Comparison of ENCODE assay signal across 8 mouse cellular contexts in genomic region chr6:34862381-34862780, GRCm38 (mm10). TPM values are rescaled to one million over a fixed set of nuclear protein-coding genes. Genes with fewer than 3 reads are reported as not detected.
A peak's percentile ranks its signal among the peaks of the same experiment; 100 is the strongest.
DNase-seq lines count a peak whose midpoint lies in the region; ATAC-seq and TF ChIP-seq lines count a peak whose summit lies in the region.

No protein-coding gene starts in this region.

- TF ChIP-seq POLR2A in heart, adult 2 months (IDR thresholded peaks at IDR 0.05; ENCODE audit: insufficient read depth, low read depth, low read length): peak; percentile 20; the same call in 1 of the 2 replicates

- no peaks in the 10 kb centered on the region for H3K36me3 ChIP-seq in heart, adult 2 months (ENCODE audit: control insufficient read depth, insufficient read depth, low read length)
- H3K36me3 ChIP-seq in kidney, embryonic 16.5 days (ENCODE audit: insufficient read depth, low read length): no peaks in the 10 kb centered on the region

- ATAC-seq in common myeloid progenitor, adult 5-6 weeks (replicated peaks; ENCODE audit: low read depth, poor library complexity, severe bottlenecking): peak; percentile 53
- no peak for ATAC-seq in kidney, embryonic 16.5 days (ENCODE audit: low FRiP score, low TSS enrichment)

- intact Hi-C loops in heart, adult 2 months (cut with DNase I): loop anchor here (2.0 to 5.0 kb wide), 2 partner anchors 14 to 80 kb away; partner anchors contain the start of gene Agbl3

- H3K79me2 ChIP-seq in heart, adult 2 months (replicated peaks; ENCODE audit: control insufficient read depth, insufficient read depth, low read length): no peaks in the 10 kb centered on the region

- TF ChIP-seq CTCF in heart, adult 2 months (IDR thresholded peaks at IDR 0.05): no peak

- H3K4me2 ChIP-seq in kidney, embryonic 16.5 days (replicated peaks; ENCODE audit: low read depth, low read length): peak overlapping the region; percentile 45; the same call in 1 of the 2 replicates

- DNase-seq in heart, adult 2 months: peak; percentile 60 to 62
- no peak for DNase-seq in heart, postnatal 4 days
- peak; percentile 42 to 51 for DNase-seq in natural killer cell, adult 2 months (ENCODE audit: low spot score in 2 of 2)
- no peak for DNase-seq in embryo, embryonic 9.5 days (ENCODE audit: extremely low spot score)
- no peak for DNase-seq in layer of hippocampus, adult 11-12 months (ENCODE audit: low spot score)
- no peak for DNase-seq in gastrocnemius, adult 8-10 months (ENCODE audit: low spot score in 2 of 2)

- WGBS in heart, adult 2 months: 41% methylated on average over 6 of the region's 6 CpGs
- WGBS in kidney, embryonic 16.5 days: 94% methylated on average over 6 of the region's 6 CpGs

- H3K9me3 ChIP-seq in kidney, embryonic 16.5 days (ENCODE audit: low read length): 0 out of 2 replicates have a peak, but pooled peaks cover 1% of the 10 kb centered on the region

- peak overlapping the region; percentile 97 for H3K27ac ChIP-seq in heart, adult 2 months
- H3K27ac ChIP-seq in kidney, embryonic 16.5 days (ENCODE audit: low read length): no peak overlapping the region

- H3K27me3 ChIP-seq in heart, adult 2 months (ENCODE audit: control insufficient read depth, insufficient read depth, low read length): no peaks in the 10 kb centered on the region
- no peaks in the 10 kb centered on the region for H3K27me3 ChIP-seq in kidney, embryonic 16.5 days (ENCODE audit: insufficient read depth, low read length)

- peak overlapping the region; percentile 69 for H3K4me3 ChIP-seq in heart, adult 2 months
- H3K4me3 ChIP-seq in kidney, embryonic 16.5 days (ENCODE audit: low read length): peak overlapping the region; percentile 30; the same call in 1 of the 2 replicates

- TF ChIP-seq EP300 in heart, adult 2 months (IDR thresholded peaks at IDR 0.05; ENCODE audit: insufficient read depth, low read depth, low read length): no peak

- peaks cover 10% of the 10 kb centered on the region for H3K4me1 ChIP-seq in heart, adult 2 months (ENCODE audit: control insufficient read depth, insufficient read depth, low read length)
- peaks cover 28% of the 10 kb centered on the region for H3K4me1 ChIP-seq in kidney, embryonic 16.5 days (ENCODE audit: insufficient read depth, low read length)

- peak overlapping the region; percentile 88 for H3K9ac ChIP-seq in heart, adult 2 months (ENCODE audit: low read depth, low read length)
- no peak overlapping the region for H3K9ac ChIP-seq in kidney, embryonic 16.5 days (replicated peaks; ENCODE audit: low read length)

RNA-seq across cellular contexts. Expression of gene Tmem140, which starts 0.6 kb away (rescaled TPM):
- total RNA-seq in heart, adult 2 months (2021): 10 to 100 TPM; 22.9 TPM
- 18.2 and 23.5 TPM in 2 replicates for polyA plus RNA-seq in heart, adult 2 months (2012; rRNA removed)
- 10 to 100 TPM in 1 of 2 experiments, 1 to 10 TPM in 1; 4.6 to 10.6 TPM for total RNA-seq in heart, postnatal 4 days (2021)
- total RNA-seq in common myeloid progenitor, adult 5-6 weeks (2017): 2.2 and 4.6 TPM in 2 replicates
- 2.8 and 3.1 TPM in 2 replicates for polyA plus RNA-seq in kidney, embryonic 16.5 days (2015; fragmentation: Nextera tagmentation; extraction: Ambion mirVana)
- 10 to 100 TPM; 26.9 to 32.4 (median 30.5) TPM for total RNA-seq in gastrocnemius, adult 8-10 months (2022)

RNA-seq across cellular contexts. Expression of gene Cyren, which starts 15.5 kb away (rescaled TPM):
- total RNA-seq in heart, adult 2 months (2021): 1 to 10 TPM; 3.5 to 5.5 TPM
- 5.8 and 6.2 TPM in 2 replicates for polyA plus RNA-seq in heart, adult 2 months (2012; rRNA removed)
- total RNA-seq in heart, postnatal 4 days (2021): 1 to 10 TPM; 5.5 to 6.7 TPM
- 5.4 and 5.9 TPM in 2 replicates for total RNA-seq in common myeloid progenitor, adult 5-6 weeks (2017)
- polyA plus RNA-seq in kidney, embryonic 16.5 days (2015; fragmentation: Nextera tagmentation; extraction: Ambion mirVana): 15.2 and 15.4 TPM in 2 replicates
- total RNA-seq in gastrocnemius, adult 8-10 months (2022): 1 to 10 TPM; 2.4 to 3.3 (median 2.7) TPM

RNA-seq across cellular contexts. Expression of gene Wdr91, which starts 48.3 kb away (rescaled TPM):
- total RNA-seq in heart, adult 2 months (2021): 10 to 100 TPM; 12.7 to 13.4 TPM
- polyA plus RNA-seq in heart, adult 2 months (2012; rRNA removed): 8.1 and 13.3 TPM in 2 replicates
- total RNA-seq in heart, postnatal 4 days (2021): 10 to 100 TPM; 19.1 to 22.7 TPM
- 14.9 and 25.1 TPM in 2 replicates for total RNA-seq in common myeloid progenitor, adult 5-6 weeks (2017)
- polyA plus RNA-seq in kidney, embryonic 16.5 days (2015; fragmentation: Nextera tagmentation; extraction: Ambion mirVana): 11.2 and 11.3 TPM in 2 replicates
- 1 to 10 TPM; 3.6 to 5.1 (median 4.9) TPM for total RNA-seq in gastrocnemius, adult 8-10 months (2022)

RNA-seq across cellular contexts. Expression of gene Stra8, which starts 57.6 kb away (rescaled TPM):
- total RNA-seq in heart, adult 2 months (2021): not detected
- not detected in 2 replicates for polyA plus RNA-seq in heart, adult 2 months (2012; rRNA removed)
- not detected for total RNA-seq in heart, postnatal 4 days (2021)
- total RNA-seq in common myeloid progenitor, adult 5-6 weeks (2017): not detected in 2 replicates
- polyA plus RNA-seq in kidney, embryonic 16.5 days (2015; fragmentation: Nextera tagmentation; extraction: Ambion mirVana): not detected in 2 replicates
- total RNA-seq in gastrocnemius, adult 8-10 months (2022): not detected

Comparison
In these comparisons a context has a peak if more than half of its experiments do, and no peak if none do; other contexts are left out.
1. DNase-seq: peak in heart, adult 2 months (2 of 2) and natural killer cell, adult 2 months (2 of 2); none in heart, postnatal 4 days (single experiment), embryo, embryonic 9.5 days (single experiment), layer of hippocampus, adult 11-12 months (single experiment) and gastrocnemius, adult 8-10 months (0 of 2).